Mouse (Mus musculus) adrenal gland, adult 18-20 months (tissue): ENCODE measurements at regions not wholly inside any gene's neighbourhood (a gene's known extent, or its start where the extent isn't known, plus 50 kb on each side); places are given as distances from the start of the nearest gene placed in this dataset.
A peak's percentile ranks its signal among the peaks of the same experiment; 100 is the strongest.
"Not testable (repeated sequence)": the region's sequence is repeated elsewhere in the genome, so short reads cannot be mapped to it uniquely, and the experiment has no call there.

ENCODE experiments used
- DNase-seq, 2 experiments: peaks; one replicate each; pipeline ENCODE4 v3.0.0; 2021 to 2022; ENCODE audit warnings: low spot score in 2 of 2

GRCm38 (mm10) chr16:31553361-31554146, 109.7 kb upstream of the Dlg1 start:
- DNase-seq = no peak

DNA sequence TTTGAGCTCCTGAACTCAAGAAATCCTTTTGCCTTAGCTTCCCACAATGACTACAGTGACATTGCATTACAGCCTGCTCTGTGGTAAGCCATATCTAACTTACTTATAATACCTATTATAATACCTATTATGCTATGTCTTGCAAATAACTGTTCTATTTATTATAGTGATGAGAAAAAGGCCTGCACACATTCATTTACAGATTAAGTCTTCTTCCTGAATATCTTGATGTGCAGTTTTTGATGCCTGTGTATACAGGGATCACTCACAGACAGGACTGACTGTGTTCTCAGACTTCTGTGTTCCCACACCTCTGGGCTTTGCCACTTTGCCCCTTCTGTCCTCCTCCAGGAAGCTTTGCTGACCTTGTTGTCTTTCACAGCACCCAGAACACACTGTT, 102.8 kb upstream of the Dlg1 start:
- no peak for DNase-seq

- no peak for DNase-seq
These were observed 98.3 kb upstream of the Dlg1 start for GRCm38 (mm10) chr16:31564926-31565325.

DNA sequence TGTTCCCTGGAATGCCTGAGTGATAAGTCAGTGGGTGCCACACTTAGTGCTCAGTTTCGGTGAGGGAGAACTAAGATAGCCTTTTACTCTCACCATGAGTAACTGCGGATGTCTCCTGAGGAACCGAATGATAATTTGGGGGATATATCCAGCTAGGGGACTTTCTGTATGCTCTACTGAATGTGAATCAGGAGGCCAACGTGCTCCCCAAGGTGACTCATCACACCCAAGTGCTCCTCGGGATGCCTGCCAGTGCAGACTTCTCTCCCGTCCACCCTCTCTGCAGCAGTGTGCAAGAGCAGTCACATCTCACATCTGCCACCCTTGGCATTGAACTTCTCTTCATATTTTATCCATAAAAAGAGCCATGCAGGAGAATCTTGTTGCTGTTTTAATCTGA, 94.9 kb upstream of the Dlg1 start:
- DNase-seq = no peak

DNA sequence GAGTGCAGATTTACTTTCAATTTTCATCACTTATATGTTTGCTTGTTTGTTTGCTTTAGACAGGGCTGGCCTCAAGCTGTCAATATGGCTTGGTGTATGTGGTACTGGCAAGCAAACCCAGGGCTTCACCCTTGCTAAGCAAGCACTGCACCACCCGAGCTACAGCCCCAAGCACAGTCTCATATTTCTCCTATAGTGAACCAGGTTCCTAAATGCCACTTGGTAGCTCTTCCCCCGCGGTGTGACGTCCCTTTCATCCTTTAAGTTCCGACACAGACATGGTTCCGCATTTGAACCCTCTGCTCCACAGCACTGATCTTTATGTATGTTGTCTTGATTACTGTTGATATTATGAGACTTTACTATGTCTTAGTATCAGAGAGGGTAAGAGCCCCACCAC, 93.4 kb upstream of the Dlg1 start:
- no peak for DNase-seq

DNA sequence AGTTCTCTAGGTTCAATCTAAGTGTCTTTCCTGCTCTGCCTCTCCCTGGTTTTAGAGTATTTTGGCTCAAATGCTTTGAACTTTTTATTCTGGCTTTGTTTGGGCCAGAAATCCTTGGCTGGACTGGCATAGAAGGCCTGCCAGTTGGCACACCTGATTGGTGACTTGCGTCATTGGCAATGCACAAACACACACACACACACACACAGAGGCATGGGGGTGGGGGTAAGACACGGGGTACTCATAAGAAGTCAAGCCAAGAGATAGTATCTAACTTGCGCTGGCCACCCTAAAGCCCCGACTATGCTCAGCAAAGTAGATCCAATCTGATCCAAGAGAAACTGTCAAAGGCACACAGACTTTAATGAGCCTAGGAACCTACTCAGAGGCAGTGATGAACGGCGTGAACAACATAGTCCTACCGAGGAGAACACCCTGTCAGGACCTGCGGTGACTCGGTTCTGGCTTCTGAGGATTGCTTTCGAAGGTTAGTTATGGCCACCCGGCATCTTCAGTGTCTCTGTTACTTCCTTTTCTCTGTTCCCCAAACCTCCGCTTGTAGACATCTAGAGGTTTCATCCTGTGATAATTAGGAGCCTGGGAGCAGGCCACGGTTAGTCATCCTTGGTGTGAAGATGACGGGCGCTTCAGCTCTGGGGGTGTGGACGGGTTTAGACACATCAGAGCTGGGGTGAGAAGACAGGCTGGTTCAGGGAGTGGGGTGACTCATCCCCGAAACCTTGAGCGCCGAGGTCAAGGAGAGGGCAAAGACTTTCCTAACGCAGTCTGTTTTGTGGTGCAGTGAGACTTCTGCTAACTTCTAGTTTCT, 92.7 kb upstream of the Dlg1 start:
- DNase-seq = peak; percentile 44 to 57

DNA sequence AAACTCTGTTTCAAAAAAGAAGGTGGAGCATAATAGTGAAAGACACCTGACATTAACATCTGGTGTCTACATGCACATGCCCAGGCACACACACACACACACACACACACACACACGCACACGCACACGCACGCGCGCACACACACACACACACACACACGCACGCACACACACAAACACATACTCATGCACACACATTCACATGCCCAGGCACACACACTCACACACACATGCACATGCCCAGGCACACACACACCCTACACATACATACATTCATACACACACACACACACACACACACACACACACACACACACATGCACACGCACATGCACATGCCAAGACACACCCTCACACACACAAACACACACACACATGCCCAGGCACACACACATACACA, 89.4 kb upstream of the Dlg1 start:
- not testable (repeated sequence) for DNase-seq

- DNase-seq = not testable (repeated sequence)
These were observed 87.6 kb upstream of the Dlg1 start for GRCm38 (mm10) chr16:31575646-31576045.

DNA sequence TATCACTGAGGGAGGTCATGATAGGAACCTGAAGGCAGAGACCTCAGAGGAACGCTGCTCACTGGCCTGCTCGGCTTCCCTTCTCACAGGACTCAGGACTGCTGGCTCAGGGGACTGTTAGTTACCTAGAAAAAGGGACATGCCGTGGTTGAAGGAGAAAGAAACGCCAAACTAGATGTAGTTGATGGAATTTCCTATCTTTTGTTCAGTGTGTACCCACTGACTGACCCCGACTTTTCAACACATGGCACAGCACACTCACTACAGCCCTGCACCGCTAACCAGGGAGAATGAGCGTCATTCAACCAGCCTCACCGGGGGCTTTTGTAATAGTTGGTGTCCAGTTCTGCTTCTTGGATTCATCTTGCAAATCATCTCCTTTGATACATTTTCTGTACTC, 86.8 kb upstream of the Dlg1 start:
- no peak for DNase-seq

- no peak for DNase-seq
These were observed 85.9 kb upstream of the Dlg1 start for GRCm38 (mm10) chr16:31577347-31577746.

- DNase-seq = no peak
These were observed 83.9 kb upstream of the Dlg1 start for GRCm38 (mm10) chr16:31579318-31579717.

DNA sequence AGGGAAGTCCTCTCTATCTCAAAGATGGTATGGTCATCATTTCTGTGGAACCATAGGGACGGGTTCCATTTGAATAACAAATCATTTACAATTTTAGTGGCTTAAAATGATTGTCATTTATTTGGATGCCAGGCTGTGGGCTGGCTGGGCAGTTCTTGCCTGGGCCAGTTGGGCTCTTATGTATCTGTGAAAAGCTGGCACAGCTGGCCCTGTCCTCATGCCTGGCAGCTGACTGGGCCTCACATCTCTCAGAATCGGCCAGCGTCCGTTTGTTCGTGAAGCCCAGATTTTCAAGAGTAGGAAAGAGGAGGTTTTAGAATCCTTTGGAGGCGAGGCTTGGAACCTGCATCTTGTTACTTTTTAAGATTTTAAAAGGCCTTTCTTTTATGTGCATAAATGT, 82.5 kb upstream of the Dlg1 start:
- DNase-seq = no peak

GRCm38 (mm10) chr16:31582885-31583284, 80.4 kb upstream of the Dlg1 start:
- DNase-seq = no peak

DNA sequence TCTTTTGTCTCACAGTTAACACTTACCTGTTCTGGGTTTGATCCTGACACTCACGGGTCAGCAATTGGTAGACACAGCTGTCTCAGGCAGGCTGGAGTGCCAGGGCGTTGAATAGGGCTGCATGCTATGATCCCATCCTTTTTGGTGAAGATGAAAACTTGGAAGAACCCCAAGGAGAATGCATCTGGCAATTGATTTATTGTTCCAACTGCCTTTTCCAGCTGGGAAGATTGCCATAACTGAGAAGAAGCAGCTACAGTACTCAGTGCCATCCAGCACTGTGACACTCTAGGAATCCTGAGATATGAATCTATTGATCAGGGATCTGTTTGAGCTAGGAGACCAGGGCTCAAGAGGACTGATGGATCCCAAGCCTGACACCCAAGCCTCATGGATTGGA, 79.6 kb upstream of the Dlg1 start:
- no peak for DNase-seq

- DNase-seq = no peak
These were observed 78.9 kb upstream of the Dlg1 start for GRCm38 (mm10) chr16:31584216-31584823.

DNA sequence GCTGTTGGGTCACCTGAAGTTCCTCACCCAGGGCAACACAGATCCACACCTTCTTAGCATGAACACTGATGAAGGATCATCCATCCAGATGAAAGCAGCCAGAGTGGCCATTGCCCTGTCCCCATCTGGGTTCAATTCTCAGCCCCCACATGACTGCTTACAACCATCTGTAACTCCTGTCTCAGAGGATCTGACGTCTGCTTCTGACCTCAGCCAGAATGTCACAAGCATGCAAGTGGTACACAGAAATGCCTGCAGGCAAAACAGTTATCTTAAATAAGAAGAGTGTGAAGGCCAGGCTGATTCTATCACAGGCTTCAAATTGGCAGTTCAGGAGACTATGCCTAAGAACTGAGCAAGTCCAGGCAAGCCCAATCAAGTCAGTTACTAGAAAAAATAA, 76.2 kb upstream of the Dlg1 start:
- DNase-seq = no peak

- DNase-seq = no peak
These were observed 73.7 kb upstream of the Dlg1 start for GRCm38 (mm10) chr16:31589576-31589975.

DNA sequence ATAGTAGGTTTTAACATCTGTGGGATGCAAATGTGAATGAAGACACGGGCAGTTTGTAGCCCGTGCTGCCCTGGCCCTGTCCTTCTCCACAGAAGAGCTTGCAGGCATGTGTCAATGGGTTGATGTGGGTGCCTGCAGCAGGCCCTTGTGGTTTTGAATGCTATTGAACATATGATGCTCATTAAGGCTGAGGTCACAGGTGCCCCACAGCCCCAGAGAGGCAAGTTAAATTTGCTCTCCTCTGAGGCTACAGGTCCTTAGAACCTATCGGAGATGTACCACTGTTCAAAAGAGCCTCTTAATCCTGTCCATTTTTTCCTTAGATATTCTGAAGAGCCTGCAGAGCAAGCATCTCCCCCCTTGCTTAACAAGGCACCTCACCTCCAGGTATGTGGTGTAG, 71.7 kb upstream of the Dlg1 start:
- DNase-seq = no peak

DNA sequence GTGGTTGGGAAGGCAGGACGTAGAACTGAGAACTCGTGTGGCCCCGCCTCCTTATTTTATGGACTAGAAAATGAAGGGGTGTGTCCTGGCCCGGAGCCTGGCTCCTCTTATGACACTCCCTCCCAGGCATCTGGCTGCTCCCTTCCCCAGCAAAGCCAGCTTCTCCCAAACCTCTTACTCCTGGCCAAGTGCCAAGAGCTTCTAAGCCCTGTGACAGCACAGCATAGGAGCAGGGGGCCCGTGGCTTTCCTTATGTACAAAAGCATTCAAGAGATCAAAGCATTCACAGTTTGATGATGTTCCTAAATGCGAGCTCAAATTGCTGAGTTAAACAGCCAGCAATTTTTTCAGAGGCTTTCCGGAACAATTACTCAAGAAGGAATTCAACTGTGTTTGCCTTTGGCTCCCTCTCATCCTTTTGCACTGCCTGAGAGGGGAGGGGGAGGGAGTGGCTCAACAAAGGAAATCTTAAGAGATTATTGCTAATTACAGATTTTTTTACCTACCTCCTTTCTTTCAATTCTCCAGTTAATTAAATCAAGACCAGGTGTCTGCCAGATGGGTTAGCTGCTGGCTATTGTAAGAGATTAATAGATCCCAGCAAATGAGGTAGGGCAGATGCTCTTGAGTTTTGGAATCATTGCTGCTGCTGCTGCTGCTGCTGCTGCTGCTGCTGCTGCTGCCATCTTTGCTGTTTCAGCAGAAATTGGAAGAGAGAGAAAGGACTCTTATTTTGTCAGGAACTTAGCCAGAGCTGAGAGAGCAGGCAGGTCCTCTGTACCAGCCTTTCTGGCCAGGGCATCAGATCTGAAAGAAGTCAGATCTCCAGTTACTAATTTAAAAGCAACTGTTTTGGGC, 71.0 kb upstream of the Dlg1 start:
- peak in 1 of 2 experiments; percentile 33 for DNase-seq

DNA sequence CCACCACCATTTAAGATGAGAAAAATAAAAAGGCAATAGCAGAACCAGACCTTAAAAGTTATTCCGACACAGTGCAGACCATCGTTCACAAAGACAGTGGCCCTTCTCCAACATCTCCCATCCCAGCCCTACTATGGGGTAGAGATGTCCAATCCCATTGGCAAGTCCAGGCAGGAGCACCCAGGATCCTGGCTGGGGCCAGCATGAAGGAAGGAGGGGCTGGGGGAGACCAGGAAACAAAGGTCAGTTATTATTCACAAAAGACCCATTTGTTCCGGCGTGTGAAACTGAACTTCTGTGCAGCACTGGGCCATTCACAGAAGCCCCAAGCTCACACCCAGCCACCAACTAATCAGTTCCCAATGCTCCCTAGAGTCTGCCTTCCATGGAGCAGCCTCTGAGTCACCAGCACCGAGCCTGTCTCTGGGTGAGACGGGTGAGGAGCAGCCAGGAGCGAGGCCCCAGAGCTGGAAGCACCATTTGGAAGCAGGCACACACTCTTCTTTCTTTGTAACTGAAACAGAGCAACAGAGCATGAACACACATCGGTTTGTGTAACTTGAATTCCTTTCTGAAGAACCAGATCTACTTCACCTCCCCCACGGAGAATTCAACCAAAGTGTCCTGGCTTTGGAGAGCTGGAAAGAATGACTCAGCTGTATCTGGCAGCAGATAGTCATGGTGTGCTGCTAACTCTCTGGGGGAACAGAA, 70.1 kb upstream of the Dlg1 start:
- peak in 1 of 2 experiments; percentile 64 for DNase-seq
